Mouse (Mus musculus) bone marrow macrophage, adult 2 months (primary cell): Measurements from ENCODE around the gene Cped1. TPM values are rescaled to one million over a fixed set of nuclear protein-coding genes. Genes with fewer than 3 reads are reported as not detected.

ENCODE experiments used
- H3K27ac ChIP-seq: 2 replicates; pipeline ENCODE4 v1.5.1; 2012; ENCODE audit warnings: low read depth, low read length; ENCODE audit not compliant: insufficient read depth
- H3K4me1 ChIP-seq: 2 replicates; pipeline ENCODE4 v1.6.1; 2012; ENCODE audit warnings: low read length; ENCODE audit not compliant: control insufficient read depth, insufficient read depth
- H3K4me3 ChIP-seq: 2 replicates; pipeline ENCODE4 v1.5.1; 2012; ENCODE audit warnings: mild to moderate bottlenecking, low read length, moderate library complexity; ENCODE audit not compliant: insufficient read depth
- CTCF ChIP-seq: IDR thresholded peaks from 2 replicates; pipeline ENCODE4 v1.5.1; 2012; ENCODE audit warnings: low read depth, mild to moderate bottlenecking, low read length, moderate library complexity
- POLR2A ChIP-seq: IDR thresholded peaks from 2 replicates; pipeline ENCODE4 v1.6.1; 2012; ENCODE audit warnings: mild to moderate bottlenecking, low read depth, low read length, borderline replicate concordance
- polyA plus RNA-seq: library from polyadenylated mRNA; stranded (reverse); fragments of >200 nt; gene quantifications from 2 replicates; pipeline ENCODE4 v1.2.4, GENCODE M21; 2012; ENCODE audit not compliant: missing spikeins, insufficient read depth, insufficient read length

Gene Cped1
- polyA plus RNA-seq, 1 experiment: 0.79 TPM

GRCm38 (mm10) chr6:22189346-22190335, 203.9 kb downstream of the Cped1 start:
- H3K4me3 ChIP-seq: no peak overlapping the region
- H3K4me1 ChIP-seq: no peaks in the 10 kb centered on the region
- TF ChIP-seq CTCF (no peak), POLR2A (no peak)
- H3K27ac ChIP-seq: no peak overlapping the region

GRCm38 (mm10) chr6:22198603-22199002, 212.9 kb downstream of the Cped1 start:
- Histone ChIP-seq H3K4me3 (no peak overlapping the region), H3K27ac (no peak overlapping the region), H3K4me1 (peaks cover 13% of the 10 kb centered on the region)
- TF ChIP-seq CTCF (no peak), POLR2A (no peak)

DNA sequence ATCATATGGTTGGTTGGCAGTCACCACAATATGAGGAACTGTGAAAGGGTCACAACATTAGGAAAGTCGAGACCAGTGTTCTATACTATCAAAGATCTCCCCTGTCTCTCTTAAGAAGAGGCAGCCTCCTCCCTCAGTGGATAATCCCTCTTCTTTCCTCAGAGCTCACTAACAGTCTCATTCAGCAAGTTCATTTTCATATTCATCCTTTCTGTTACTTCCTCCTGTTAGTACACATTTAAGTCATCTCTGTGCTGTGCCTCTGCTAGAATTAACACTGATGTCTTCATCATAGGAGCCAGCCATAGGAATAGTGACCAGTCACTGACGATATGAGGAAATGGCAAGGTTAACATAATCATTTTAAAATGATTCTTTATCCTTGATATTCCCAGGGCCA, 213.8 kb downstream of the Cped1 start:
- H3K27ac ChIP-seq: no peak overlapping the region
- H3K4me3 ChIP-seq: no peak overlapping the region
- TF ChIP-seq POLR2A: no peak
- TF ChIP-seq CTCF: no peak
- peaks cover 13% of the 10 kb centered on the region for H3K4me1 ChIP-seq

- Histone ChIP-seq H3K4me1 (peaks cover 13% of the 10 kb centered on the region), H3K4me3 (no peak overlapping the region), H3K27ac (no peak overlapping the region)
- no peak for TF ChIP-seq CTCF
- TF ChIP-seq POLR2A: no peak
These were observed 214.4 kb downstream of the Cped1 start for GRCm38 (mm10) chr6:22200133-22200532.

- H3K27ac ChIP-seq: no peak overlapping the region
- peaks cover 13% of the 10 kb centered on the region for H3K4me1 ChIP-seq
- TF ChIP-seq POLR2A (no peak), CTCF (no peak)
- no peak overlapping the region for H3K4me3 ChIP-seq
These were observed 216.2 kb downstream of the Cped1 start for GRCm38 (mm10) chr6:22201879-22202278.

- Histone ChIP-seq H3K4me3 (no peak overlapping the region), H3K4me1 (peaks cover 14% of the 10 kb centered on the region), H3K27ac (no peak overlapping the region)
- TF ChIP-seq POLR2A (no peak), CTCF (no peak)
These were observed 219.5 kb downstream of the Cped1 start for GRCm38 (mm10) chr6:22205030-22205750.

- H3K4me3 ChIP-seq: no peak overlapping the region
- peaks cover 14% of the 10 kb centered on the region for H3K4me1 ChIP-seq
- no peak for TF ChIP-seq CTCF
- TF ChIP-seq POLR2A: no peak
- H3K27ac ChIP-seq: no peak overlapping the region
These were observed 220.0 kb downstream of the Cped1 start for GRCm38 (mm10) chr6:22205751-22206121.

DNA sequence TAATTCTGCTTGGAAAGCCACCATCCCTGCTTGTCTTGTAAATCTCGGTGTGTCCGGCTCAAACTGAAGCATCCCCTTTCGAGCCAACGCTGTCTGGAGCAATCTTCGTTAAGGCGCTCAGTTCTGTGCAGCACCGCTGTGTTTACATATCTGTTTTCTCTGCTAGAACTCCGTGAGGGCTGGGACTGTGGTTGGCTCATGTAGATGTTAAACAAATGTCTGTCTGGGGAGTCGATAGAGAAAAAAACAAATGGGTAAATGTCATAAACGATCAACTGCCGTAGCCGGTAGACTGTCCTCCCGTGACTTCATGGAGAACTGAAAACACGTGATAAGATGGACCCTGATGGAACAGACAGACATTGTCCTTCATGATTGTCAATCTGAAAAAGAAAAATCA, 220.5 kb downstream of the Cped1 start:
- no peak overlapping the region for H3K27ac ChIP-seq
- H3K4me1 ChIP-seq: peaks cover 14% of the 10 kb centered on the region
- H3K4me3 ChIP-seq: no peak overlapping the region
- TF ChIP-seq POLR2A: no peak
- TF ChIP-seq CTCF: no peak

GRCm38 (mm10) chr6:22206630-22207293, 221.0 kb downstream of the Cped1 start:
- peaks cover 10% of the 10 kb centered on the region for H3K4me1 ChIP-seq
- H3K4me3 ChIP-seq: no peak overlapping the region
- no peak overlapping the region for H3K27ac ChIP-seq
- TF ChIP-seq CTCF (no peak), POLR2A (no peak)

- TF ChIP-seq CTCF: no peak
- no peak for TF ChIP-seq POLR2A
- Histone ChIP-seq H3K27ac (no peak overlapping the region), H3K4me1 (peaks cover 52% of the 10 kb centered on the region), H3K4me3 (no peak overlapping the region)
These were observed 226.4 kb downstream of the Cped1 start for GRCm38 (mm10) chr6:22212158-22212557.

DNA sequence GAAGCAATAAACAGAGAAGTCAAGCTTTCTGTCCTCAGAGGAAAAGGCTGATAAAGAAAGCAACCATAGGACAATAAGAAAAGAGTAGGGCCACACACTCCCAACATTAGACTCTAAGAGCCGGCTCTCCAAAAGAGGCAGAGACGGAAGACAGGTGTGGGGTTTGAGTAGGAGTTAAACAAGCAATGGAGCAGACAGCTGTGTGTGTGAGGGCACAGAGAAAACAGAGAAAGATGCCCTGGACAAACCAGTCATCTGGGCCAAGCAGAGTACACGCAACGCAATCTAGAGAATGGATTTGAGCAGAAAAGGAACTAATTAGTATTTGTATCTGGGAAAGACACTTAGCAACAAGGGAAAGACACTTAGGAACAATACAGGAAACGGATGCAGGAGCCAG, 227.5 kb downstream of the Cped1 start:
- H3K27ac ChIP-seq: no peak overlapping the region
- TF ChIP-seq POLR2A (no peak), CTCF (no peak)
- peaks cover 55% of the 10 kb centered on the region for H3K4me1 ChIP-seq
- no peak overlapping the region for H3K4me3 ChIP-seq
